Mouse (Mus musculus) spleen, adult 2 months (tissue): Measurements from ENCODE around the gene Pigl. TPM values are rescaled to one million over a fixed set of nuclear protein-coding genes. Genes with fewer than 3 reads are reported as not detected.

Experiments
- DNase-seq, 2 experiments: peaks; one replicate each; pipeline versions ENCODE4 v3.0.0 to v3.0.0-alpha.2; 2012 to 2021; ENCODE audit warnings: low spot score in 2 of 2, low read depth in 1 of 2
- H3K27ac ChIP-seq: fragments of 200-500 bp; 2 replicates; pipeline ENCODE4 v1.5.1; 2012; ENCODE audit warnings: low read length, inconsistent platforms; ENCODE audit not compliant: insufficient read depth
- H3K27me3 ChIP-seq: fragments of 200-500 bp; 2 replicates; pipeline ENCODE4 v1.6.1; 2012; ENCODE audit warnings: mild to moderate bottlenecking, moderate library complexity, low read length, inconsistent platforms; ENCODE audit not compliant: control insufficient read depth, insufficient read depth
- H3K36me3 ChIP-seq: fragments of 200-500 bp; 2 replicates; pipeline ENCODE4 v1.6.1; 2012; ENCODE audit warnings: mild to moderate bottlenecking, low read length, inconsistent platforms; ENCODE audit not compliant: control insufficient read depth, insufficient read depth
- H3K4me1 ChIP-seq: fragments of 200-500 bp; 2 replicates; pipeline ENCODE4 v1.6.1; 2011; ENCODE audit warnings: inconsistent platforms; ENCODE audit not compliant: control insufficient read depth, insufficient read depth, insufficient read length
- H3K4me3 ChIP-seq: fragments of 200-500 bp; 2 replicates; pipeline ENCODE4 v1.5.1; 2011; ENCODE audit warnings: mild to moderate bottlenecking, inconsistent platforms; ENCODE audit not compliant: insufficient read depth, insufficient read length; ENCODE audit errors: extremely low read depth
- CTCF ChIP-seq: fragments of 200-500 bp; IDR thresholded peaks from 2 replicates; pipeline ENCODE4 v1.5.1; 2011; ENCODE audit warnings: mild to moderate bottlenecking, inconsistent platforms; ENCODE audit not compliant: insufficient read depth, insufficient read length, insufficient replicate concordance; ENCODE audit errors: extremely low read depth
- POLR2A ChIP-seq: fragments of 200-500 bp; IDR thresholded peaks from 2 replicates; pipeline ENCODE4 v1.6.1; 2011; ENCODE audit warnings: low read depth, low read length, inconsistent platforms
- WGBS: fragments of 180-500 bp; shearing (Covaris S2); methylation state at CpG from one replicate; pipeline ENCODE4 v1.1.7; 2018; 5-methylcytosine and 5-hydroxymethylcytosine counted together
- polyA plus RNA-seq: library from polyadenylated mRNA; depleted of rRNA; stranded (reverse); fragments of >200 nt; gene quantifications from 2 replicates; pipeline ENCODE4 v1.2.3, GENCODE M21; 2012

Gene Pigl
- polyA plus RNA-seq, 1 experiment = 4.5 TPM

- Histone ChIP-seq H3K4me1 (peaks cover 4% of the 10 kb centered on the region), H3K36me3 (no peaks in the 10 kb centered on the region), H3K27me3 (peaks cover 10% of the 10 kb centered on the region; the same call in 1 of the 2 replicates), H3K27ac (peak overlapping the region; percentile 24; the same call in 1 of the 2 replicates), H3K4me3 (peak overlapping the region; percentile 72)
- under 1% methylated on average over 71 of the region's 73 CpGs for WGBS
- TF ChIP-seq POLR2A (no peak), CTCF (no peak)
- DNase-seq = peak in 1 of 2 experiments; percentile 30
These were observed 80.2 kb downstream of the Pigl start for GRCm38 (mm10) chr11:62538321-62539088.

DNA sequence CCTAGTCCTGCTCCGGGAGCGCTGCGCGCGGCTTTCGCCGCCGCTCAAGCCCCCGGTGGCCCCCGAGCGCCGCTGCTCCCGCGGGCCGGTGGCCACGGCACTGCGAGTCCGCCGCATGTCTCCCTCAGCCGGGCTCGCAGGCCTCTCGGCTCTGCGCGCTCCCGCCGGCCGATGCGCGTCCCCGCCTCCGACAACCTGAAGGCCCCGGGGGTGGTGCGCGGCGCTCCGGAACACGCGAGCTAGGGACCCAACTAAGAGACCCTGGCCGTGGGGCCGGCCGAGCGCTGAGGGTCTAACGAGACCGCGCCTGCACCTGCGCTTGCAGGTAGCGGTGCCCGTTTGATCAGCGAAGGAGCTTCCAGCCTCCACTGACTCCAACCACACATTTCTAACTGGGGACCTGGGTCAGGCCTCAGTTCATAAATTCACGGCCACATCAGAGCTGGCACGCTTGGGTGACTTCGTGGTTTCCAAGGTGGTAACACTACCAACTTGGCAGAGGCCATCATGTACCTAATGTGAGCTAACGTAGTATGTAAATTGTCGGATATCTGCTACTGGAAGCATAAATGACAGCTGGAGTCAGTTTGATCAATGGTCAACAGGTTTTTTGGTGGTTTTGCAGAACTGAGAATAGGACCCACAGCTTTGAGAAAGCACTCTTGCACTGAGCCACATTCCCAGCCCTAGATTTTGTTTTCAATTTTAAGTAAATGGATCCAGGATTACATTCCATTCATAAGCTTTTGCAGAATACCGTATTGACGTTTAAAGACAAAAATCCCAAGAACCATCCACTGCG is 81.0 kb downstream of the Pigl start, which contains the start of gene Cenpv:
Gene Cenpv (minus strand): TSS at position 173 of the 802 bp plus-strand sequence.
- Histone ChIP-seq H3K27ac (peak within 1 kb of the TSS; percentile 24; the same call in 1 of the 2 replicates), H3K4me3 (peak within 1 kb of the TSS; percentile 72), H3K27me3 (peaks cover 10% of the 10 kb centered on the region; the same call in 1 of the 2 replicates), H3K36me3 (no peaks in the 10 kb centered on the region), H3K4me1 (peaks cover 4% of the 10 kb centered on the region)
- DNase-seq = peak in 1 of 2 experiments; percentile 58
- 6% methylated on average over 55 of the region's 57 CpGs for WGBS
- TF ChIP-seq CTCF (no peak), POLR2A (no peak)

GRCm38 (mm10) chr11:62540167-62540566 is 81.9 kb downstream of the Pigl start:
- peaks cover 10% of the 10 kb centered on the region; the same call in 1 of the 2 replicates for H3K27me3 ChIP-seq
- no peak for DNase-seq
- no peaks in the 10 kb centered on the region for H3K36me3 ChIP-seq
- TF ChIP-seq POLR2A (no peak), CTCF (no peak)
- no peak overlapping the region for H3K4me3 ChIP-seq
- 86% methylated on average over 7 of the region's 7 CpGs for WGBS
- H3K27ac ChIP-seq = no peak overlapping the region
- peaks cover 6% of the 10 kb centered on the region for H3K4me1 ChIP-seq

DNA sequence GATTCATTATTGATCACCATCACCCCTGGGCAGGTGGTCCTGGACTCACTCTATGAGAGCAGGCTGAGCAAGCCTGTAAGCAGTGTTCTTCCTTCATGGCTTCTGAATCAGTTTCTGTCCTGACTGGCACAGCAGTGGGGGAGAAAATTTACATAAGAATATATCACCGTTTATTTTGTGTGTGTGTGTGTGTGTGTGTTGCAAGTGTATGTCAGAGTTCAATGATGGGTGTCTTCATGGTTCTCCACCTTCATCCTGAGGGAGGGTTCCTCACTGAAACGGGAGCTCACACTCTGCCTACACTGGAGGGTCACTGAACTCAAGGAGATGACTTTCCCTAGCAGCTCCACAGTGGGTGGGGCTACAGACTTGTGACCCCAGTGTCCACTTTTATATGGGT is 82.7 kb downstream of the Pigl start:
- H3K36me3 ChIP-seq = no peaks in the 10 kb centered on the region
- peaks cover 6% of the 10 kb centered on the region for H3K4me1 ChIP-seq
- 70% methylated on average over 2 of the region's 2 CpGs for WGBS
- no peak overlapping the region for H3K27ac ChIP-seq
- H3K27me3 ChIP-seq = peaks cover 10% of the 10 kb centered on the region; the same call in 1 of the 2 replicates
- no peak for TF ChIP-seq POLR2A
- TF ChIP-seq CTCF = no peak
- no peak for DNase-seq
- H3K4me3 ChIP-seq = no peak overlapping the region

- peaks cover 10% of the 10 kb centered on the region; the same call in 1 of the 2 replicates for H3K27me3 ChIP-seq
- WGBS = 77% methylated on average over 8 of the region's 8 CpGs
- no peaks in the 10 kb centered on the region for H3K36me3 ChIP-seq
- TF ChIP-seq CTCF (no peak), POLR2A (no peak)
- no peak for DNase-seq
- H3K4me1 ChIP-seq = peaks cover 6% of the 10 kb centered on the region
- H3K4me3 ChIP-seq = no peak overlapping the region
- H3K27ac ChIP-seq = no peak overlapping the region
These were observed 83.3 kb downstream of the Pigl start for GRCm38 (mm10) chr11:62541581-62541980.

GRCm38 (mm10) chr11:62543991-62544390 is 85.7 kb downstream of the Pigl start:
- Histone ChIP-seq H3K27ac (no peak overlapping the region), H3K36me3 (no peaks in the 10 kb centered on the region), H3K4me1 (peaks cover 2% of the 10 kb centered on the region; the same call in 1 of the 2 replicates), H3K27me3 (peaks cover 2% of the 10 kb centered on the region; the same call in 1 of the 2 replicates), H3K4me3 (no peak overlapping the region)
- TF ChIP-seq POLR2A (no peak), CTCF (no peak)
- DNase-seq = no peak
- WGBS = 65% methylated on average over 3 of the region's 3 CpGs
